Mouse (Mus musculus) brain, embryonic 14.5 days (tissue): ENCODE measurements around the gene Hsf5.

Source experiments
- CTCF ChIP-seq: fragments of 200-500 bp; IDR thresholded peaks from 2 replicates; pipeline ENCODE4 v1.5.1; 2012; ENCODE audit warnings: inconsistent platforms, mild to moderate bottlenecking, moderate library complexity, borderline replicate concordance; ENCODE audit not compliant: insufficient read depth, insufficient read length; ENCODE audit errors: extremely low read depth
- POLR2A ChIP-seq: fragments of 200-500 bp; IDR thresholded peaks from 2 replicates; pipeline ENCODE4 v1.6.1; 2012; ENCODE audit warnings: mild to moderate bottlenecking, inconsistent platforms, borderline replicate concordance; ENCODE audit not compliant: poor library complexity, insufficient read depth, insufficient read length, severe bottlenecking; ENCODE audit errors: extremely low read depth

DNA sequence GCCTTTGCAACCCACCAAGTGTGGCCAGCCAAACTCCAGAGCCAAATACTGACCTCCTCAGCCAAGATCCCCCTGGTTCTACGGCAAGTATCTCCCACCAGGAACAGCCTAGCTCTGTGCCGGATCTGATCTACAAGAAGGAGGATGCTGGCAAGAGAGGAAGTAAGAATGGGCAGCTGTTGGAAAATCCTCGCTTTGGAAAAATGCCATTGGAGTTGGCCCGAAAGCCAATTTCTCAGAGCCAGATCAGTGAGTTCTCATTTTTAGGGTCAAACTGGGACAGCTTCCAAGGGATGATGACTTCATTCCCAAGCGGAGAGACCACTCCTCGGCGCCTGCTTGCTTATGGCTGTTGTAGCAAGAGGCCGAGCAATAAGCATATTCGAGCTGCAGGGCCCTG is 5.4 kb upstream of the Hsf5 start:
- TF ChIP-seq CTCF (no peak), POLR2A (no peak)
